Mouse (Mus musculus) ES-Bruce4 (cell line): ENCODE data around the gene Ypel2.

Source experiments
- CTCF ChIP-seq: IDR thresholded peaks from one replicate; pipeline ENCODE4 v1.8.1; 2011; ENCODE audit warnings: low read depth, low read length
- EP300 ChIP-seq: IDR thresholded peaks from 2 replicates; pipeline ENCODE4 v1.6.1; 2011; ENCODE audit warnings: low read depth, low read length; ENCODE audit not compliant: insufficient read depth
- POLR2A ChIP-seq: IDR thresholded peaks from one replicate; pipeline ENCODE4 v1.8.1; 2011; ENCODE audit warnings: low read length; ENCODE audit not compliant: insufficient read depth

- no peak for TF ChIP-seq POLR2A
- TF ChIP-seq CTCF: no peak
- TF ChIP-seq EP300: no peak
Measured at GRCm38 (mm10) chr11:87019431-87019830, 25.9 kb upstream of the Ypel2 start.
